Mouse (Mus musculus): ENCODE measurements around the gene Ucma. TPM values are rescaled to one million over a fixed set of nuclear protein-coding genes. Genes with fewer than 3 reads are reported as not detected.
A peak's percentile ranks its signal among the peaks of the same experiment; 100 is the strongest.

The Ucma gene
- polyA plus RNA-seq, 1 experiment from 2014 or later = 0.33 TPM

DNA sequence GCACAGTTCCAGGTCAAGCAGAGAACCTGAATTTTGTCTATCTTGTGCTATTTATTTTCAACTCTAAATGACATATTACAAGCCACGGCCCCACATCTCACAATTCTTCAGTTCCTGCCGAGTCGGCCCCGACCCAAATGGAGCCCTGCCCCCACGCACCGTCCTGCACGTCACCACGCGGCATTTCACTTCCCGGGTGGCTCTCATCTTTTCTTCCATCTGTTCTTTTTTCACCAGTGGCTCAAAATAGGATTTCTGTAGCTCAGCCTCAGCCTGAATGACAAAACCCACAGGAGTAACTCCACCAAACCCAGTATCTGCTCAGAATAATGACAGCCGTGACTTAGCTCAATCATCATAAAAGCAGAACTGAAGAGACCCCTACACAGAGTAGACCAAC, 17.7 kb downstream of the Ucma start:
- no peaks in the 10 kb centered on the region for H3K9me3 ChIP-seq (replicated peaks; ENCODE audit: control insufficient read depth, low read length, poor library complexity, severe bottlenecking)
- H3K4me3 ChIP-seq (ENCODE audit: low read depth, low read length) = no peak overlapping the region
- H3K27ac ChIP-seq (ENCODE audit: low read length) = no peak overlapping the region
- no peak for ATAC-seq
- no peaks in the 10 kb centered on the region for H3K27me3 ChIP-seq (ENCODE audit: control insufficient read depth, insufficient read depth, low read depth, low read length)
- H3K36me3 ChIP-seq (ENCODE audit: control insufficient read depth, insufficient read depth, low read length) = no peaks in the 10 kb centered on the region
- H3K9ac ChIP-seq (ENCODE audit: low read depth, low read length) = no peak overlapping the region
- no peak overlapping the region for H3K4me2 ChIP-seq (ENCODE audit: low read length)
- WGBS = 90% methylated on average over 11 of the region's 11 CpGs
- H3K4me1 ChIP-seq (ENCODE audit: control insufficient read depth, insufficient read depth, low read length) = no peaks in the 10 kb centered on the region

DNA sequence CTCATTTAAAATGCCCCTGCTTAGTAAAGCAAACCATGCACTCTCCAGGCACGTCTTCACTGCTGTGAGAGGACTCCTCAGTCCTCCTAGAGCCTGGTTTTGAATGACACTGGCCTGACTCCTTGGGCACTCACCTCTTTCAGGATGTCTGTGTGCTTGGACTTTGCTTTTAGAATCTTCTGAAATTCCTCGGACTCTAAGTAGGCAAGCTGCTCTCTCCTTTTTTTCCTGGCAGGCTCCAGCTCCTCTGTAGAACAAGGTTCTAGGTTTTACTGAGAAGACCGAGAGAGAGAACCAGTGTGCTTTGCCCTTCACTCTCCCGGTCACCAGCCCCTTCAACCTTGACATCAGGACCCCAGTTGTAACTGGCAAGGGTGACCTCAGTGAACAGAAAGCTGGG, 18.5 kb downstream of the Ucma start:
- Histone ChIP-seq H3K4me1 (ENCODE audit: control insufficient read depth, insufficient read depth, low read length) (no peaks in the 10 kb centered on the region), H3K4me3 (ENCODE audit: low read depth, low read length) (no peak overlapping the region), H3K27me3 (ENCODE audit: control insufficient read depth, insufficient read depth, low read depth, low read length) (no peaks in the 10 kb centered on the region), H3K36me3 (ENCODE audit: control insufficient read depth, insufficient read depth, low read length) (no peaks in the 10 kb centered on the region), H3K4me2 (ENCODE audit: low read length) (no peak overlapping the region), H3K9me3 (replicated peaks; ENCODE audit: control insufficient read depth, low read length, poor library complexity, severe bottlenecking) (no peaks in the 10 kb centered on the region), H3K27ac (ENCODE audit: low read length) (no peak overlapping the region), H3K9ac (ENCODE audit: low read depth, low read length) (no peak overlapping the region)
- ATAC-seq = no peak
- WGBS = 83% methylated on average over 4 of the region's 4 CpGs

DNA sequence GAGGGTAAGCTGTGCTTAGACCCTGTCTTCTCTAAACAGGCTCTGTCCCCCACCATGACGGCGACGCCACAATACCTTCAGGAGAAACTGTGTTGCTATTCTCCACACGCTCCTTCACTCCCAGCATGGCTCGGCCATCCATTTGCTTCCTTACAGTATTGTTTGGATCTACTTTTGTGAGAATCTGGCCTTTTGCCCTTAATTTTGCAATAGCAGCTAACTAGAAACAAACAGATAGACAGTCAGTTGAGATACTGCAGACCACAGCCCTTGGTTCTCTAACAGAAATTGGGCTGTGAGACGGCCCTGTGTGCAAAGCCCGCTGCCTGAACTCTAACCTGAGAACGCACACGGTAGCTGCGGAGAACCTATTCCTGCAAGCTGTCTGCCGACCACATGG, 19.7 kb downstream of the Ucma start:
- Histone ChIP-seq H3K4me3 (ENCODE audit: low read depth, low read length) (no peak overlapping the region), H3K9ac (ENCODE audit: low read depth, low read length) (no peak overlapping the region), H3K4me1 (ENCODE audit: control insufficient read depth, insufficient read depth, low read length) (no peaks in the 10 kb centered on the region), H3K27me3 (ENCODE audit: control insufficient read depth, insufficient read depth, low read depth, low read length) (no peaks in the 10 kb centered on the region), H3K27ac (ENCODE audit: low read length) (no peak overlapping the region), H3K36me3 (ENCODE audit: control insufficient read depth, insufficient read depth, low read length) (no peaks in the 10 kb centered on the region), H3K4me2 (ENCODE audit: low read length) (no peak overlapping the region), H3K9me3 (replicated peaks; ENCODE audit: control insufficient read depth, low read length, poor library complexity, severe bottlenecking) (no peaks in the 10 kb centered on the region)
- no peak for ATAC-seq
- WGBS = 94% methylated on average over 11 of the region's 11 CpGs

DNA sequence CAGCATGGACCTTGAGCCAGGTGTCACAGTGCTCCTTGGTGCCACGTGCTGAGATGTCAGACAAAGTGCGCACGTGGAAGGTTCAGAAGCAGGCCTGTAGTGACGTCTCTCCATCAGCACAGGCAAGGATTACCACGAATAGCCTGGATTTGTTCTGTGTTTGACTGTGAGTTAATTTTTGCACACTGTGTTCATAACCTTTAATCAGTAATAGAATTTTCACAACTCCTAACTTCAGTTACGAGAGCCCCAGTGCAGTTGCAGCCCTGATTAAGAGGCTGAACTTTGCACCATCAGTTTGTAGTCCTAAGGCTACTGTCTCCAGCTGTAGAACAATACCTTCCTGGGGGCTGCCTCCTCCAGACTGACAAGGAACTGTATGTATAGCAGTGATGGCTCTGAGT, 20.5 kb downstream of the Ucma start:
- no peaks in the 10 kb centered on the region for H3K36me3 ChIP-seq (ENCODE audit: control insufficient read depth, insufficient read depth, low read length)
- H3K4me2 ChIP-seq (ENCODE audit: low read length) = no peak overlapping the region
- H3K27ac ChIP-seq (ENCODE audit: low read length) = no peak overlapping the region
- no peak overlapping the region for H3K9ac ChIP-seq (ENCODE audit: low read depth, low read length)
- no peak overlapping the region for H3K4me3 ChIP-seq (ENCODE audit: low read depth, low read length)
- H3K4me1 ChIP-seq (ENCODE audit: control insufficient read depth, insufficient read depth, low read length) = no peaks in the 10 kb centered on the region
- no peaks in the 10 kb centered on the region for H3K9me3 ChIP-seq (replicated peaks; ENCODE audit: control insufficient read depth, low read length, poor library complexity, severe bottlenecking)
- 89% methylated on average over 6 of the region's 6 CpGs for WGBS
- ATAC-seq = no peak
- no peaks in the 10 kb centered on the region for H3K27me3 ChIP-seq (ENCODE audit: control insufficient read depth, insufficient read depth, low read depth, low read length)

DNA sequence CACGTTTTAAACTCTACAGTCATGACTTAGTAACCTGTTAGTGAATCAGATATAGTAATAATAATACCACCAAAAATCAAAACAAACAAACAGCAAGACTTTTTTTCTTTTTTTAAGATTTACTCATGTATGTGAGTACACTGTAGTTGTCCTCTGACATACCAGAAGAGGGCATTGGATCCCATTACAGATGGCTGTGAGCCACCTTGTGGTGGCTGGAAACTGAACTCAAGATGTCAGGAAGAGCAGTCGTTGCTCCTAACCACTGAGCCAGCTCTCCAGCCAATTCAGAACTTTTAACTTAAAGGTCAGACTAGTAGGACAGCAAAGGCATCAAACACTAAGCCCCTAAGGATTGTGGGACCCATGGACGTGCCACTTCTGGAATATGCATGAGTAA, 23.0 kb downstream of the Ucma start:
- ATAC-seq = no peak

DNA sequence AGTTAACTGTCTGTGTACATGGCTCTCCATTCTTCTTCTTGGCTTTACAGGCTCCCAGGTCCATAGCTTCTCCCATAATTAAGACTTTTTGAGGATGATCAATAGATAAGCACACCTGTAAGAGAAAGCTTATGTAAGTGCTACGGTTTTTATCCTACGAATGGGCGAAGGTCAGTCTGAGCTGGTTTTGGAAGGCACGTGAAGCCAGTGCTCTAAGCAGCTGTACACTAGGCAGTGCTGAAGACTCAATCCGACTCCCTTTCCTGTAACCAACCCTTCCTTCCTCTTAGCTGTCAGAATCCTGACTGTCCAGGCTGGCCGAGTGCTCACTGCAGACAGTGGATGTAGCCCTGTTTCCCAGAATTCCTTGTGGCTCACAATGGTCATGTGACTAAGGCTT, 25.3 kb downstream of the Ucma start:
- no peak overlapping the region for H3K4me3 ChIP-seq (ENCODE audit: low read depth, low read length)
- no peaks in the 10 kb centered on the region for H3K27me3 ChIP-seq (ENCODE audit: control insufficient read depth, insufficient read depth, low read depth, low read length)
- H3K9me3 ChIP-seq (replicated peaks; ENCODE audit: control insufficient read depth, low read length, poor library complexity, severe bottlenecking) = no peaks in the 10 kb centered on the region
- H3K4me1 ChIP-seq (ENCODE audit: control insufficient read depth, insufficient read depth, low read length) = no peaks in the 10 kb centered on the region
- H3K36me3 ChIP-seq (ENCODE audit: control insufficient read depth, insufficient read depth, low read length) = no peaks in the 10 kb centered on the region
- ATAC-seq = no peak
- H3K27ac ChIP-seq (ENCODE audit: low read length) = no peak overlapping the region
- WGBS = 94% methylated on average over 6 of the region's 6 CpGs
- no peak overlapping the region for H3K4me2 ChIP-seq (ENCODE audit: low read length)
- H3K9ac ChIP-seq (ENCODE audit: low read depth, low read length) = no peak overlapping the region

More for the DNA sequence above, 23.0 kb downstream of the Ucma start:
- no peak overlapping the region for H3K9ac ChIP-seq (ENCODE audit: low read depth, low read length)
- no peaks in the 10 kb centered on the region for H3K36me3 ChIP-seq (ENCODE audit: control insufficient read depth, insufficient read depth, low read length)
- H3K27ac ChIP-seq (ENCODE audit: low read length) = no peak overlapping the region
- no peak overlapping the region for H3K4me2 ChIP-seq (ENCODE audit: low read length)
- no peaks in the 10 kb centered on the region for H3K9me3 ChIP-seq (replicated peaks; ENCODE audit: control insufficient read depth, low read length, poor library complexity, severe bottlenecking)
- H3K4me1 ChIP-seq (ENCODE audit: control insufficient read depth, insufficient read depth, low read length) = no peaks in the 10 kb centered on the region
- no peak overlapping the region for H3K4me3 ChIP-seq (ENCODE audit: low read depth, low read length)
- WGBS = 83% methylated on average over 3 of the region's 3 CpGs
- no peaks in the 10 kb centered on the region for H3K27me3 ChIP-seq (ENCODE audit: control insufficient read depth, insufficient read depth, low read depth, low read length)

DNA sequence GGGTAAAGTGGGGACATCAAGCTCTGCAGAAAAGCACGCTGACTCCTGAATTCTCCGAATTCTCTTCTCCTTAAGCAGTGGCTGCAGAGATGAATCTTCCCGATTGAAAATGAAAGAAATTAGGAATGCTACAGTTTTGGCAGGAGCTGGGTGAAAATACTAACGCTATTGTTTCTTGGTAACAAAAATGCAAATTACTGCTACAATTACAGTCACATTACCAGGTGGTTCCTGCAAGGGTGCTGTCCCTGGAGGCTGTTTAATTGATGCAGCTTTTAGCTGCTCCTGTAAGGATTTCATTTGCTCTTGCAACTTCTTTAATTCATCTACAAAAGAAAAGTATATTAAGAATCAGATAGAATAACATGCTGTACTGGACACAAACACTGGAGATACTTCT, 31.2 kb downstream of the Ucma start:
- Histone ChIP-seq H3K4me1 (ENCODE audit: control insufficient read depth, insufficient read depth, low read length) (peaks cover 1% of the 10 kb centered on the region), H3K4me3 (ENCODE audit: low read depth, low read length) (no peak overlapping the region), H3K27ac (ENCODE audit: low read length) (no peak overlapping the region), H3K4me2 (ENCODE audit: low read length) (no peak overlapping the region), H3K27me3 (ENCODE audit: control insufficient read depth, insufficient read depth, low read depth, low read length) (no peaks in the 10 kb centered on the region), H3K9ac (ENCODE audit: low read depth, low read length) (no peak overlapping the region), H3K9me3 (replicated peaks; ENCODE audit: control insufficient read depth, low read length, poor library complexity, severe bottlenecking) (no peaks in the 10 kb centered on the region), H3K36me3 (ENCODE audit: control insufficient read depth, insufficient read depth, low read length) (no peaks in the 10 kb centered on the region)
- WGBS = 96% methylated on average over 4 of the region's 4 CpGs
- no peak for ATAC-seq

DNA sequence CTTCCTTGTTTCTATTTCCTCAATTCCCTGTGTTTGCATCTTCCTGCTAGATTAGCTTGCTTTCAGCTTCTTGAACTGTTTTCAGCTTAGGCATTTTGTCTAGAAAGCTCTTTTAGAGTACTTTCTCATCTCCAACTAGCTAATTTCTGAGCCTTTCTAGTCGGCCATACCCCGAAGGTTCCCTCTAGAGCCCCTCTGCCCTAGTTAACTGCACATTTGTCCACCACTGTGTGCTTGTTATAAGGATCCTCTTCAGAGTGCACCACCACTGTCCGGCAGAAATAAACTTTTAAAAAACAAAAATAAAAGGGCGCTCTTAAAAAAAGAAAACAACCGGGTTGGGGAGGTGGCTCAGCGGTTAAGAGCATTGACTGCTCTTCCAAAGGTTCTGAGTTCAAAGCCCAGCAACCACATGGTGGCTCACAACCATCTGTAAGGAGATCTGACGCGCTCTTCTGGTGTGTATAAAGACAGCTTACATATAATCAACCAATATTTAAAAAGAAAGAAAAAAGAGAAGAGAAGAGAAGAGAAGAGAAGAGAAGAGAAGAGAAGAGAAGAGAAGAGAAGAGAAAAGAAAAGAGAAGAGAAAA, 36.1 kb downstream of the Ucma start:
- ATAC-seq = no peak
- H3K4me3 ChIP-seq (ENCODE audit: low read depth, low read length) = peak overlapping the region; percentile 60
- H3K27me3 ChIP-seq (ENCODE audit: control insufficient read depth, insufficient read depth, low read depth, low read length) = no peaks in the 10 kb centered on the region
- H3K36me3 ChIP-seq (ENCODE audit: control insufficient read depth, insufficient read depth, low read length) = no peaks in the 10 kb centered on the region
- H3K27ac ChIP-seq (ENCODE audit: low read length) = no peak overlapping the region
- peak overlapping the region; percentile 98 for H3K4me2 ChIP-seq (ENCODE audit: low read length)
- no peaks in the 10 kb centered on the region for H3K9me3 ChIP-seq (replicated peaks; ENCODE audit: control insufficient read depth, low read length, poor library complexity, severe bottlenecking)
- 0 out of 2 replicates have a peak overlapping the region, but pooled peaks have one; percentile 30 for H3K9ac ChIP-seq (ENCODE audit: low read depth, low read length)
- H3K4me1 ChIP-seq (ENCODE audit: control insufficient read depth, insufficient read depth, low read length) = peaks cover 5% of the 10 kb centered on the region
- 13% methylated on average over 8 of the region's 8 CpGs for WGBS

DNA sequence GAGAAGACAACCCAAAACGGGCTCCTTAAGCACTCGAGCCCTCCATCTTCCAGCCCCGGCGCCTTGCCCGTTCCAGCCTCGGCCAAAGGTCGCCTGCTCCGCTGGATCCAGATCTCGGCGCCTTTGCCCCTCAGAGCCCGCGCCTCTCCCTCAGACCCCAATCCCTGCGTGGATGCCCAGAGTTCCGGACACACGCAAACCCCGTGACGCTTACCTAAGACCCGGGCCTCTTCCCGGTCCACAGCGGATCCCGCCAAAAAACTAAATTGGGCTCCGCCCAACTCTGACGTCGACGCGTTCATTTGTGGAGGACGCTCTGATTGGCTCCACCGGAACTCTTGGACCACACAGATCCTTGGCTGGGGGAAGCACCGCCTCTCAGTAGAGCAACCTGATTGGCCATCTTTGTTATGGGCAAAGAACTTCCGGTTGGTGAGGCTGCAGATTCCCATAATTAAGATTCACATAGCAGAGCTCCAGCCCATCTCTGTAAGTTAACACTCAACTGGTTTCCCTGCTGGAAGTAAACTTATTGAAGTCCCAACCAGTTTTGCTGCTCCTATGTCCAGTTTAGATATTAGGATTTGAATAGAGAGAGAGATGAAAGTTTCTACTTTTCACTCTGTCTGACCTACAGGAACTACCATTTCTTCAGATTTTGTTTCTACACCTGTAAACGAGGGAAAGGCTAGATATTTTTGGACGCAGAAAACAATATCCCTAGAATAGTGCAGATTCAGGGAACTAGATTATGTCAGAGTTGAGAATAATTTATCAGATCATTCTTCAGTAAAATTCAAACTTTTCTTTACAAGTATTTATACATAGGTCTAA, 36.8 kb downstream of the Ucma start, which contains the start of gene Mcm10:
TSS of gene Mcm10 (minus strand) at position 301 of the 834 bp plus-strand sequence.
- Histone ChIP-seq H3K4me1 (ENCODE audit: control insufficient read depth, insufficient read depth, low read length) (peaks cover 5% of the 10 kb centered on the region), H3K9me3 (replicated peaks; ENCODE audit: control insufficient read depth, low read length, poor library complexity, severe bottlenecking) (no peaks in the 10 kb centered on the region), H3K27ac (ENCODE audit: low read length) (no peak within 1 kb of the TSS), H3K27me3 (ENCODE audit: control insufficient read depth, insufficient read depth, low read depth, low read length) (no peaks in the 10 kb centered on the region), H3K36me3 (ENCODE audit: control insufficient read depth, insufficient read depth, low read length) (no peaks in the 10 kb centered on the region), H3K4me3 (ENCODE audit: low read depth, low read length) (peak within 1 kb of the TSS; percentile 60), H3K9ac (ENCODE audit: low read depth, low read length) (0 out of 2 replicates have a peak within 1 kb of the TSS, but pooled peaks have one; percentile 30), H3K4me2 (ENCODE audit: low read length) (peak within 1 kb of the TSS; percentile 98)
- peak; percentile 100 for ATAC-seq
- 4% methylated on average over 32 of the region's 32 CpGs for WGBS

All from midbrain, embryonic 16.5 days (tissue).